Mouse (Mus musculus): ENCODE measurements at regions not wholly inside any gene's neighbourhood (a gene's known extent, or its start where the extent isn't known, plus 50 kb on each side); places are given as distances from the start of the nearest gene placed in this dataset.

DNA sequence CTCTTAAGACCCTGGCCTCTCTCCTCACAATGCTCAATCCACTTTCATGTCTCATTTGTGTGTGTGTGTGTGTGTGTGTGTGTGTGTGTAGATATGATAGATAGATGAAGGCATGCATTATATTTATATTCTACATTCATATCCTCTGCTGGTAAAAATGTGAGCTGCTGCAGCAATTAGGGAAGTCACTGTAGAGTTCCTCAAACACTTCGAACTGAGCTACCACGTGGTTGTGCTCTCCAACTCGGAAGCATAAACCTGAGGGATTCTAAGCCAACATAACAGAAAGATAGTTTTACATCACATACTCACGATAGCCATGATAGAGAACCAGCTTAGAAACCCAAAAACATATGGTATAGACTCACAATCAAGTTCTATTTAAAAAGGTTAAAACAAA lies 565.5 kb upstream of the B3galt2 start:
- DNase-seq (ENCODE audit: low spot score) (no peak), ATAC-seq (ENCODE audit: insufficient read depth, low read depth) (no peak)
- Histone ChIP-seq H3K27ac (ENCODE audit: low read depth) (no peak overlapping the region), H3K27me3 (ENCODE audit: control insufficient read depth, insufficient read depth, low read length) (no peaks in the 10 kb centered on the region), H3K36me3 (replicated peaks; ENCODE audit: control insufficient read depth, insufficient read depth, low read length) (no peaks in the 10 kb centered on the region), H3K4me3 (ENCODE audit: low read depth, low read length) (no peak overlapping the region), H3K4me1 (ENCODE audit: control insufficient read depth, insufficient read depth) (no peaks in the 10 kb centered on the region), H3K9ac (replicated peaks; ENCODE audit: low read depth, low read length) (no peak overlapping the region), H3K9me3 (replicated peaks; ENCODE audit: control insufficient read depth, low read length) (no peaks in the 10 kb centered on the region), H3K4me2 (ENCODE audit: low read depth, low read length) (no peak overlapping the region)
- 69% methylated on average over 4 of the region's 4 CpGs for WGBS
- no peak for TF ChIP-seq EP300 (IDR thresholded peaks at IDR 0.05; ENCODE audit: low read depth)
- no peak for TF ChIP-seq CTCF (IDR thresholded peaks at IDR 0.05; ENCODE audit: low read depth)

DNA sequence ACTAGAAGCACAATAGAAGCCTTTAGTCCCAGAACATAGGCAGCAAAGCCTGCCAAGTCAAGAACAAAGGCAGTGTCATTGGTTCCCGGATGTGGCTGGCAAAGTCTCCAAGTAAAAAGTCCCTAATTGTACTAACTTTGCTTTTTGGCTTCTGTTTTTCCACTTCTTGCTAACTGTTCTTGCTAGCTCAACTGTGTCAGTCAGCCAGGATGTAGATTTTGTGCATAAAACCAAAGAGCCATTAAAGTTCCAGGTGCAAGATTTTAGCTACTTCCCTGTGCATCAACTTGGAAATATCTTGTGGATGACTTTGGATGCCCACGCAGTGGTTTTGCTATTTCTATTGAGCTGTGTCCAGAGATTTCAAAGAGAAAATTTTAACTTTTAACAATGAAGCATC lies 560.0 kb upstream of the B3galt2 start:
- Histone ChIP-seq H3K4me2 (ENCODE audit: low read depth, low read length) (no peak overlapping the region), H3K9me3 (replicated peaks; ENCODE audit: control insufficient read depth, low read length) (no peaks in the 10 kb centered on the region), H3K4me1 (ENCODE audit: control insufficient read depth, insufficient read depth) (no peaks in the 10 kb centered on the region), H3K27me3 (ENCODE audit: control insufficient read depth, insufficient read depth, low read length) (no peaks in the 10 kb centered on the region), H3K36me3 (replicated peaks; ENCODE audit: control insufficient read depth, insufficient read depth, low read length) (no peaks in the 10 kb centered on the region), H3K4me3 (ENCODE audit: low read depth, low read length) (no peak overlapping the region), H3K27ac (ENCODE audit: low read depth) (no peak overlapping the region), H3K9ac (replicated peaks; ENCODE audit: low read depth, low read length) (no peak overlapping the region)
- ATAC-seq (ENCODE audit: insufficient read depth, low read depth) (no peak), DNase-seq (ENCODE audit: low spot score) (no peak)
- 77% methylated on average over 2 of the region's 2 CpGs for WGBS
- TF ChIP-seq CTCF (IDR thresholded peaks at IDR 0.05; ENCODE audit: low read depth), result no peak
- TF ChIP-seq EP300 (IDR thresholded peaks at IDR 0.05; ENCODE audit: low read depth), result no peak

DNA sequence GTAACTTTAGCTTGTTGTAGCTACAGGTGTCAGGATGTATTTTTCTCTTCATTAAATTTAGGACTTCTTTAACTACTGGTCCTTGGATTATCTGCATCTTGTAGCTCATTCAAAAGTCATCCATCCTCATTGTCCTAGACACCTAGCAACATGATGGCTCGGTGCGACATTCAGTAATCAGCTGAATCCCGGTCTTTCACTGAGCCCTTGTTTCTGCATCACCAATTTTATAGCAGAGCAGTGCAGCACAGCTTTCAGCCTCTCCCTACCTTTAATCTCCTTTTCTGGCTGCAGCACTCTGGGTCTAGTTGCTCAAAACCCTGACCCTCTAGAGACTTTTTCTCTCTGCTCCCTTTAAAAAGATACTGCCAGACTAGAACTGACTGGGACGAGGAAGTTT lies 543.6 kb upstream of the B3galt2 start:
- Histone ChIP-seq H3K27ac (ENCODE audit: low read depth) (no peak overlapping the region), H3K27me3 (ENCODE audit: control insufficient read depth, insufficient read depth, low read length) (no peaks in the 10 kb centered on the region), H3K9ac (replicated peaks; ENCODE audit: low read depth, low read length) (no peak overlapping the region), H3K4me2 (ENCODE audit: low read depth, low read length) (no peak overlapping the region), H3K36me3 (replicated peaks; ENCODE audit: control insufficient read depth, insufficient read depth, low read length) (no peaks in the 10 kb centered on the region), H3K4me1 (ENCODE audit: control insufficient read depth, insufficient read depth) (no peaks in the 10 kb centered on the region), H3K9me3 (replicated peaks; ENCODE audit: control insufficient read depth, low read length) (no peaks in the 10 kb centered on the region), H3K4me3 (ENCODE audit: low read depth, low read length) (no peak overlapping the region)
- DNase-seq (ENCODE audit: low spot score) (no peak), ATAC-seq (ENCODE audit: insufficient read depth, low read depth) (no peak)
- no peak for TF ChIP-seq CTCF (IDR thresholded peaks at IDR 0.05; ENCODE audit: low read depth)
- no peak for TF ChIP-seq EP300 (IDR thresholded peaks at IDR 0.05; ENCODE audit: low read depth)
- WGBS, result 84% methylated on average over 4 of the region's 4 CpGs

DNA sequence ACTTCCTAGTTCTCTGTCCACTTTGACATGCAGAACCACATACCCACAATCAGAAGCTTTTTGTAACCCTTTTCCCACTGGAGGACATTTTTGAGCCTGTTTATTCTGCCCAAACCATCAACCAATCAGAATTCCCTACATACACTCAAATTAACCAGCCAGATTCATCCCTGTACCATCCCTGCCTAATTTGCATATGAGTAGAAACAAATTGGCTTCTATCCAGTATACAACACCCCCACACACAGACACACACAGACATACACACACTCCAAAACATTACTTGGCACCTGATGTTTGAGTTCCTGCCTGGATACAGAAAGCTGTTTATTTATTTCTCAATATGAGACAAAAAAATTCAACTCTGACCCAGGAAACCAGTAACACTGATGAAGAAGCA lies 542.2 kb upstream of the B3galt2 start:
- Histone ChIP-seq H3K4me3 (ENCODE audit: low read depth, low read length) (no peak overlapping the region), H3K27me3 (ENCODE audit: control insufficient read depth, insufficient read depth, low read length) (no peaks in the 10 kb centered on the region), H3K4me2 (ENCODE audit: low read depth, low read length) (no peak overlapping the region), H3K36me3 (replicated peaks; ENCODE audit: control insufficient read depth, insufficient read depth, low read length) (no peaks in the 10 kb centered on the region), H3K9me3 (replicated peaks; ENCODE audit: control insufficient read depth, low read length) (no peaks in the 10 kb centered on the region), H3K4me1 (ENCODE audit: control insufficient read depth, insufficient read depth) (no peaks in the 10 kb centered on the region), H3K27ac (ENCODE audit: low read depth) (no peak overlapping the region), H3K9ac (replicated peaks; ENCODE audit: low read depth, low read length) (no peak overlapping the region)
- TF ChIP-seq EP300 (IDR thresholded peaks at IDR 0.05; ENCODE audit: low read depth), result no peak
- no peak for TF ChIP-seq CTCF (IDR thresholded peaks at IDR 0.05; ENCODE audit: low read depth)
- DNase-seq (ENCODE audit: low spot score), result no peak
- ATAC-seq (ENCODE audit: insufficient read depth, low read depth), result no peak

DNA sequence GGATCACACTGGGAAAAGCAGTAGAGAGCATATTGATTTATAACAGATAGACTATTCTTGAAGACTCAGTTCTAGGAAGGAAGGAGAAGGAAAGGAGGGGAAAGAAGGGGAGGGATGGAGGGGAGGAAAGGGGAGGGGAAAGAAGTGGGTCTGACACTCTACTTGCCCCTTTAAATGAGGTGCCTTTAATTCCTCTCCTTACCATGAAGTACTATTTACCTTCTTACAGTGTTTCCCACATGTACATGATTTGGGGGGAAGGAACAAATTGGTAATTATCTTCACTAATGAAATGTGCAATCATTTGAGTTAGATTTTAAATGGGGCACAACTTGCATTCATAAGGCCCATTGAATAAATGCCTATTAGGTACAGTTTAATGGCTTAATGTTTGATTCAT lies 518.3 kb upstream of the B3galt2 start:
- Histone ChIP-seq H3K27ac (ENCODE audit: low read depth) (no peak overlapping the region), H3K4me2 (ENCODE audit: low read depth, low read length) (no peak overlapping the region), H3K27me3 (ENCODE audit: control insufficient read depth, insufficient read depth, low read length) (no peaks in the 10 kb centered on the region), H3K9ac (replicated peaks; ENCODE audit: low read depth, low read length) (no peak overlapping the region), H3K36me3 (replicated peaks; ENCODE audit: control insufficient read depth, insufficient read depth, low read length) (no peaks in the 10 kb centered on the region), H3K4me1 (ENCODE audit: control insufficient read depth, insufficient read depth) (no peaks in the 10 kb centered on the region), H3K9me3 (replicated peaks; ENCODE audit: control insufficient read depth, low read length) (no peaks in the 10 kb centered on the region), H3K4me3 (ENCODE audit: low read depth, low read length) (no peak overlapping the region)
- DNase-seq (ENCODE audit: low spot score) (no peak), ATAC-seq (ENCODE audit: insufficient read depth, low read depth) (no peak)
- TF ChIP-seq EP300 (IDR thresholded peaks at IDR 0.05; ENCODE audit: low read depth), result no peak
- TF ChIP-seq CTCF (IDR thresholded peaks at IDR 0.05; ENCODE audit: low read depth), result no peak

DNA sequence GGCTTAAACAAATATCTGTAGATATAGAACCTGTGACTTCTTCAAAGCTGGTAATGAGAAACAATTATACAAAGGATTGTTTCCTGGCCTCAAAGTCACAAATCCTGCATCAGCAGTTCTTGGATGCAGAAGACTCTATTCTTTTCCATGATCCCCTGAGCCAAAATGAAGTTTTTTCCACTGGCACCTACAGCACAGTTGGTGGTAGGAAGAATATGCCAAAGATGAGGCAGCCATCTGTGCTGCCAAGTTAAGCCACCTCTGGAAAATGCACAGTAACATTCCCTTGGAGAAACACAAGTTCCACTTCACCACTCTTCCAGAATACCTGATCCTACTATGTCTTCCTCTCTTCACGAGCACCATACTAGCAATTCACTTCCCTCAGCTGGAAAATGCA lies 510.2 kb upstream of the B3galt2 start:
- H3K9me3 ChIP-seq (replicated peaks; ENCODE audit: control insufficient read depth, low read length), result 0 out of 2 replicates have a peak, but pooled peaks cover 5% of the 10 kb centered on the region
- TF ChIP-seq CTCF (IDR thresholded peaks at IDR 0.05; ENCODE audit: low read depth), result no peak
- no peak for TF ChIP-seq EP300 (IDR thresholded peaks at IDR 0.05; ENCODE audit: low read depth)
- no peak for DNase-seq (ENCODE audit: low spot score)
- H3K36me3 ChIP-seq (replicated peaks; ENCODE audit: control insufficient read depth, insufficient read depth, low read length), result no peaks in the 10 kb centered on the region
- no peak for ATAC-seq (ENCODE audit: insufficient read depth, low read depth)
- H3K27me3 ChIP-seq (ENCODE audit: control insufficient read depth, insufficient read depth, low read length), result no peaks in the 10 kb centered on the region
- no peak overlapping the region for H3K4me3 ChIP-seq (ENCODE audit: low read depth, low read length)
- no peak overlapping the region for H3K27ac ChIP-seq (ENCODE audit: low read depth)
- H3K4me1 ChIP-seq (ENCODE audit: control insufficient read depth, insufficient read depth), result no peaks in the 10 kb centered on the region
- 68% methylated on average over 1 of the region's 1 CpGs for WGBS
- no peak overlapping the region for H3K4me2 ChIP-seq (ENCODE audit: low read depth, low read length)
- H3K9ac ChIP-seq (replicated peaks; ENCODE audit: low read depth, low read length), result no peak overlapping the region
